Mouse (Mus musculus): ENCODE results near the gene Poc1a.

Gene Poc1a

DNA sequence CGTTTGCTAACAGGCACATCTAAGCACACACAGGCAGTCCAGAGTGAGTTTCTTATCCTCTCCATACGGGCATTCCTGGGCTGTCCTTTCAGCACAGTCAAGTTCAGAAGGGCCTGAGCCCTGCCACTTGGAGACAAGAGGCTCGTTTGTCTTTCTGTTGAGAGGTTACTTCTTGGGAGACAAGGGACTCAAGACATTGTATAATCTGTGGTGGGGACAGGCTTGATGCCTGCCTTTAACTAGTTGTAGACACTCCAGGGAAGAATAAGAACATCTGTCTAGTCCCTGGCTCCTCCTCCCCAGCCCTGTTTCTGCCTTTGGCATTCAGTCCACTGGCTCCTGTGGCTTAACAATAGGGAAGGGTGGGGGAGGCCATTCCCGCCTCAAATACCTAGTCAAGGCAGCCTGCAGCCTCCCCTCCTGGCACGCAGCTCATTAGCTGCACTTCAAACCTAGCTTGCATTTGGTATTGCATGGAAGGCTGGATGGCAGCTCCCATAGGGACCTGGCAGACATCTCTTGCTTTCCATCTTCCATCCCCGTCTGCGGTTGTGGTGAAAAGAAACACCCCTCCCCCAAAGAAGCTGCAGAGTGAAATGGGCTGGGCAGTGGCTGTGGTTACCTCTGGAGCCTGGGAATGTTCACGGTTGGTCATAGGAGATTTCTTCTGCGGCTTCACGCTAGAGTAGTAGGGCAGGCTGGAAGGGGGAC lies 57.8 kb downstream of the Poc1a start:
- DNase-seq (ENCODE audit: low spot score), result no peak

DNA sequence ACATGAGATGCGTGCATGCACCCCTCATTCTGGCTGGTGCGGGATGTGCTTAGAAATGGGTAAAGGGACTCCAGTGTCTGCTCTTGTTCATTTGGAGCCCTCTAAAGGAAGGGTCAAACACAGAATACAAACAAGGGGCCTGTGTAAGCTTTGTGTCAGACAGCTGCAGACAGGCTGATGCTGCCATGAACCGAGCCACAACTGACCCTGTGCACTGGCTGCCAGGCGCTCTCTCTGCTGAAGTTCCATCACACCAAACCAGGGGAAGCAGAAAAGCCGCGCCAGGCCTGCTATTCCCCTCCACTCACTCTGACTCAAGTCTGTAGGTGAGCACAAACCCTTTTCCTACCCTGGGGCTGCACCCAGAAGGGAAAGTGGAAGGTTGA lies 58.3 kb downstream of the Poc1a start:
- DNase-seq (ENCODE audit: low spot score), result no peak

DNA sequence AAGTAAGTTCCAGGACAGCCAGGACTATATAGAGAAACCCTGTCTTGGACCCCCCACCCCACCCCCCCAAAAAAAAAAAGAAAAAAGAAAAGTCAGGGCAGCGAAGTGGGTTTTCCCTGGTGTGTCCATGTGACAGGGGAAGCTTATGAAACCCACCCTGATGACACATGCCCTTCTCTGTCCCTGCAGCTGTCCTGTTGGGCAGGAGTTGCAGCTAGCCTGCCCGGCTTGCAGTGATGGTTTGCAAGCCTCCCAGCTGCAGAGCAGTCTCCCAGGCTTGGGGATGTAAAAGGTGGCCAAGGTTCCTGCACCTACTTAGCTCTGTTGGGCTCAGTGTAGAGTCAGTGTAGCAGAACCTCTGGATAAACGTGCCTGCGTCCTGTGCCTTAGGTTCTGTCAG lies 58.9 kb downstream of the Poc1a start:
- DNase-seq (ENCODE audit: low spot score), result no peak

DNA sequence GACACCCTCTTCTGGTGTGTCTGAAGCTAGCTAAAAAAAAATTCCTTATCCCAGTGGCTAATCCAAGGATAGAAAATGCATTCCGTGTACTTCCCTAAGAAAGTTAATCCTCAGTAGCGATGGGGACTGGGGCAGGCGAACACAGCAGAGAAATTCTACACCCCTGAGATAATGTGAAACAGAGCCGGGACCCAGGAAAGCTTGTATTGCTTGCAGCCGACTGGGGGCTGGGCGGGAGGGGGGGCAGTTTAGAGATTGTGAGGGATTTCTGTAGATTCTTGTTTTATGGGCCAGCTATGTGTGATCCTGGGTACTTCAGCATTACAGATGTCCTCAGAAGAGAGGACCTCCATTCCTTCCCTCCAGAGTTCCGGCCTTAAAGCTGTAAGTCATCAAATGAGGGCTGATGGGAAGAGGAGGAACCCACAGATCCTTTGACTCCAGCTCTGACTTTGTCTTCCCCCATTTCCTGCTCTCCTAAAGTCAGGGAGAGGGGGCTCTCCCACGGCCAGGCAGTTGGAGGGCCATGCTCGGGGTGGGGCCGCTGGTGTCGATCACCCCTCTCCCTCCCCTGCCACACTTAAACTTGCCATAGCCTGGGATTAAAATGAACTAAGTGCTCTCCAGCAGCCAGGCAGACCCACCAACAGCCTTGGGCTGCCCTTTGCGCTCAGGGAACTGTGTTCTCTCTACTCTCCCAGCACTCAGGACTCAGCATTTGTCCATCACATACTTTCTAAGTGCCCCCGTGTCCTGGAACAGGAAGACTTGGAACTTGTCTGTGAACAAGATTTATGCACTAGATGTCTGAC lies 59.8 kb downstream of the Poc1a start:
- DNase-seq (ENCODE audit: low spot score), result no peak

DNA sequence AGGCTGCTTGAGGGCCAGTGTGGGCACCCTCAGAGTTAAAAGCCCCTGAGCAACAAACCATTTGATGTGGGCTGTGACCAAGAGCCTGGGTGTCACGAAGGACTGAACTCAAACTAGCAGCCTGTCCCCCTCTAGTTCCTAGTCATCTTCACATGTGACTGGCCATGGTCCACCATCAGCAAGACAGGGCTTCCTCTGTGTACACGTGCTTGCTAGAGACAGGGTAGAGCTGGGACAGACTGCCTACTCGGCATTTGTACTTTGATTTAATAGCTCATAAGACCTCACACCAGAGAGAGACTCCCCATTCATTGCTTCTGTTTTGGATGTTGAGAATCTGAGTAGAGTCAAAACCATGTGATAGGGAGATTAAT lies 60.4 kb downstream of the Poc1a start:
- no peak for DNase-seq (ENCODE audit: low spot score)

DNA sequence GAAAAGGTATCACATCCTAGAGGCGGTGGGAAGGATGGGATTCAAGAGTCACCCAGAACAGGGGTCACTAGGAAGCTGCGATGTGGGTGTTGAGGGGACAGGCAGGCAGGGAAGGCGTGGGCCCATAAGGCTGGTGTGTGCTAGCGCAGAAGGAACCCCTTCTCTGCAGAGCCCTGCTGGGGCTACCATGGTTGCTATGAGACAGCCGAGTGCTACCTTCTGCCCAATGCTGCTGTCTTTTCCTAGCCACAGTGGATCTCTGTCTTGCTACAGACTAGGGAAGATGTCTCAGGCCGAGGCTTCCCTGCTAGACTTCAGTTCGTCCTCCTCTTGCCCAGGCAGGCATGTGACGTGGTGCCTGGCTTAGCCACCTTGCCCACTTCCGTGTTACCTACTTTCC lies 61.7 kb downstream of the Poc1a start:
- no peak for DNase-seq (ENCODE audit: low spot score)

DNA sequence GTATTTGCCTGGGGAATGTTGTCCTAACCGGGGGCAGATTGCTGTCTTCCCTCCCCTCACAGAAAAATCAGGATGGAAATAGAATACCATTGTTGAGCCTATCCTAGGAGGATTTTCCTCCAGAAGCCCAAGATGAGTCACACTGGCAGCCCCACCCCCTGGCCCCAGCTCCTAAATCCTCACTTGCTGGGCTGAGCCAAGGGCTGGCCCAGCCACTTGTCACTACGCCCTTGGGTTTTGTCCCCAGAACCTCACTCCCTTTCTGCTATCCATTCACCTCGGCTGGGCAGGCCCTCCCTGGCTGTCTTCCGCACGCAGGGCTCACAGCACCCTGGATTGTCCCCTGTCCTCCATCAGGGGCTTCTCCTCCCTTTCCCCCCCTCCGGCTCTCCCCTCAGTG lies 64.3 kb downstream of the Poc1a start:
- no peak for DNase-seq (ENCODE audit: low spot score)

DNA sequence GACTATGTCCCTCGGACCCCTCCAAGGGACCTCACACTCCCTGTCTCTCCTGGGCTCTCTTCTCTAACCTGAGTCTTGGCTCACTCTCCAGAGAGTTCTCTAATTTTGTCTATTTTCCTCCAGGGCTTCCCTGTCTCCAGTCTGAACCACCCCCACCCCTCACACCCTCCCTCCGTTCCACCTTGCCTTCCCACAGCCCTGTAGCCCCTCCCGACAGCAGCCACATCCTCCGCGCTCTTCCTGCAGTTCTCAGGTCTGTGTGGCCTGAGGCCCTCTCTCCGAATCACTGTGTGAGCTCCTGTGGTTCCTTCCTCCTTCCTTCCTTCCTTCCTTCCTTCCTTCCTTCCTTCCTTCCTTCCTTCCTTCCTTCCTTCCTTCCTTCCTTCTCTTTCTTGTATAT lies 64.8 kb downstream of the Poc1a start:
- no peak for DNase-seq (ENCODE audit: low spot score)

DNA sequence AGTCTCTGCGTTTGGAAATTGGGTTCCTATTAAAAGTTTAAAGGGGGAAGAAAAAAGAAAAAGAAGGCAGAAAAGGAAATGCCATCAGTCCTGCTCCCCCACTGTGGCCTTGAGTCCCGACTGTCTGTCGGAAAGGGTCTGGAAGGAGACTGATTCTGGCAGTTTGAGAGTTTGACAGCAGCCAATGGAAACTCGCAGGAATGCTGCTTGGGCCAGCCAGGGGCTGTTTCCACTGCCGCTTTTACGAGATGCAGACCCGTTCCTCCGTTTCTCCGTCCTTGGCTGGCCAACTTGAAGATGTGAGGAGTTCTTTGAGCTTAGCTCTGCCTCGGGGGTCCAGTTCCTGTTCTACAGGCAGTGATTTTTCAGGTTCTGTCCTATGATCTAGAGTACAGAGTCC lies 67.4 kb downstream of the Poc1a start:
- no peak for DNase-seq (ENCODE audit: low spot score)

DNA sequence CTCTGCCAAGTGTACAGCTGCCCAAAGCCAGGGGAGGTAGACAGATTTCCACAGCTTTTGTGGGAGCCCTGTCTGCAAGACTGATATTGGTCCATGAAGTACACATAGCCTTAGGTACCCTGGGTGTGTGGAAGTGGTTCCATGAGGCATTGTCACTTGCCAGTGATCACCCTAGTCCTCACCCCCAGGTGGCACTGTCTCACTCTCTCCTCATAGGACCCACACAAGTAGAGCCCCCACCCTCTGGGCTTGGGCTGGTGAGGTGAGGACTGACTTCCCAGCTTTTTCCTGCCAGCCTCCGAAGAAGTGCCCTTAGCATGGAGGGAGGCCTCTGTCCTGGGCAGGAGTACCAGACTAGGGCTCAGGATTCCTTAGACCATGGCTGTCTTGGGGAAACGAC lies 68.2 kb downstream of the Poc1a start:
- DNase-seq (ENCODE audit: low spot score), result peak; percentile 47

DNA sequence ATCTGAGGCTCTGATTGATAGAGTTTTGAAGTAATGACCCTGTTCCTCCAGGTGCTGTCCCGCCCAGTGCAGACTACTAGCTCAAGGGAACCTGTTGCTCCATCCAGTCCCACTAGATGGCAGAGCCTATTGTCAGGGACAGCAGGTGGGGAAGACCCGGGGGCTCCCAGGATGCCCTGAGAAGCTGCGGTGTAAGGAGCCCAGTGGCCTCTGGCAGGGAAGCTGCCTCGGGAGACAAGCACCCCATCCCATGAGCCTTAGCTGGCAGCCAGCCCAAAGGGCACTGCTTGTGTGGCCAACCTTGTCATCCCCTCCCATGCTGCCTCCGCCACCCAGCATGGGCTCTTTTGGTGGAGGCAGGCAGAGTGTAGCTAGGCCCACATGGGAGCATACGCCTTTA lies 70.3 kb downstream of the Poc1a start:
- DNase-seq (ENCODE audit: low spot score), result no peak

DNA sequence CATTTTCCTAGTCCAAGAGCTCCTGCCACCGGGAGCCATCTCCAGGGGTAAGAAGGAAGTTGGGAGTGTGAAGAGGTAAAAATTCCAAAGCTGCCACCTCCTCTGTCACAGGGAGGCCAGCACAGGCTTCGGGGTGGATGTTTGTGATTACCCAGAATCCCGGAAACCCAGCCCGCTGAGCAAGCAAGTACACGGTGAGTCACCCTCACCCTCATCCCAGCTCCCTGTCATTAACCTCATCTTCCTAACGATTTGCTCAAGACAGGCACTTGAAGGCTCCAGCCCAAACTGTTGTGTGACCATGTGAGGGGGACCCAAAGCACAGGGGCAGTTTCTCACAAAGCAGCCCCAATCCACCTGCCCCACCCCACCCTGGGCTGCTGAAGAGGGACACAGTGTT lies 72.9 kb downstream of the Poc1a start:
- no peak for DNase-seq (ENCODE audit: low spot score)

DNA sequence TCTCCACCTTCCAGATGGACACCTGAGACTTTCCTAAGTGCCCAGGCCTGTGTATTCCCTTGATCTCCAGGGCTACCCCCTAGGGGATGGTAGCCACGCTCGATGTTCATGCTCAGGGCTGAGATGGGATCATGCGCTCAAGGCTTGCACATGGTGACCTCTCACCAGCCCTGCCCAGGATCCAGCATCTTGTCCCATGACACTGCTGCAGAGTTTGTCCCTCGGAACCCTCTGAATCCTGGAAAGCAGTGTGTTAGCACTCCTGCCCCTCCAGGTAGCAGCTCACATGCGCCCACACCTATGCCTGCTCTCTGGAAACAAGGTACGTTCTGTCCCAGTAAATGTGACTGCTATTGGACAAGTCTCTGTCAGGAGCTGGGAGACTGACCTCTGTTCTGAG lies 73.9 kb downstream of the Poc1a start:
- no peak for DNase-seq (ENCODE audit: low spot score)

DNA sequence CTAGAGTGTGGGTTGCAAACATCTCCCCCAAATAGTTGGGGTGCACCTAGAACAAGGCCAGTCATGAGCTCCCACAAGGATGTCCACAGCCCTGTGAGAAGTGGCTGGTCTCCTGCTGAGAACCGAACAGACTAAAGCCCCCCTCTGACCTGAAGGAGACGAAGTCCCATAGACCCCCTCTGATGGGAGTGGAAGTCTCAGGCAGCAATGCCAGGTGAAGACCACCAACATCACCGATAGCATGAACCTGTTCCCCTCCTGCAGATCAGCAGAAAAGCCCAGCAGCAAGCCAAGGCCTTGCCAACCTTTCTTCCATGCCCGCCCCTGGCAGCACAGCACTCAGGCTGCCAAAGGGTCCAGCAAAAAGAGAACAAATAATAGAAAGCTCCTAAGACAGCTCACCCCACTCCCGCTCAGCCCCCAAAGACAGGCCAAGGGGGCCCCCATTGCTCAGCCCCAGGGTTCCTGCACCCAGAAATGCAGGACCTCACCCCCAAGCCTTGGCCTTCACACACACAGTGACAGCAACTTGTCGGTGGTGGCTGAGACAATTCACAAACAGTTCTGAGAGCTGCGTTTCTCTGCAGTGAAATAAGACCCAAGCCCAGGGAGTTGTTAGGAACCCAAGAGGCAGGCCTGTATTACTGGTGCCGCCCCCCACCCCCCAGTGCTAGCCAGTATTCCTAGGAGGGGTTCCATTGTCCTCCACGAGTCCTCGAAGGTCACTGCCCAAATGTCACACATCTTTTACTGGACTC lies 74.5 kb downstream of the Poc1a start:
- no peak for DNase-seq (ENCODE audit: low spot score)

DNA sequence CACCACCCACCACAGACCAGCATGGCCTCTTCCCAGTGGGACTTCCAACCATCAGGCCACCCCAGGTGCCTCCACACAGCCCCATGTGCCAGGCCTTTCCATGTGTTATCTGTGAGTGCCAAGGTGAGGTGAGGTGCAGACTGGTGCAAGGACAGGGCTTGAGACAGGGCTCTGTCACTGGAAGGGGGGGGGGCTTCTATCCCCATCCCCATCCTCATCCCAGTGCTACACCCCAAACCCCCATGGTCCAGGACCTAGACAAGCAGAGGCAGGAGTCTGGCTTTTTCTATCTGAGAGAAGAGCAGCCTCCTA lies 75.1 kb downstream of the Poc1a start:
- DNase-seq (ENCODE audit: low spot score), result no peak

DNA sequence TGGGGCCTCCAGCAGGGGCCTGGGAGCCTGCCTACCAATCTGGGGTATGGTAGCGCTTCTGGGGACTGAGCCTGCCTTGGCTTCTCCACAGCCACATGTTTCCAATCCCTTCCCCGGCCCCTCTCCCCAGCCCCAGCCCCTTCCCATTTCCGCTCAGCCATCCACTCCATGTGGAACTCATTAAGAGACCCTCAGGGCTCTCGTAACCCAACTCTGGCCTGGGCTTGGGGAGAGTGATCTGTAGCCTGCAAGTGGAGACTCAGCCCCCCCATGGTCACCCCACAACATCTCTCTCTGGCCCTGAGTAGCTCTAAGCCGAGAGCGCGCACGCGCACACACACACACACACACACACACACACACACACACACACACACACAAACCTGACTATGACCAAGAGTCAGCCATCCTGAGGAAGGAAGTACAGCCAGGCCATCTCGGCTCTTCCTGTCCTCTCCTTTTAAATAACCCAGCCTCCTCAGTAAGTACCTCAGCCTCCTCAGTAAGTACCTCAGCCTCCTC lies 75.5 kb downstream of the Poc1a start:
- no peak for DNase-seq (ENCODE audit: low spot score)

DNA sequence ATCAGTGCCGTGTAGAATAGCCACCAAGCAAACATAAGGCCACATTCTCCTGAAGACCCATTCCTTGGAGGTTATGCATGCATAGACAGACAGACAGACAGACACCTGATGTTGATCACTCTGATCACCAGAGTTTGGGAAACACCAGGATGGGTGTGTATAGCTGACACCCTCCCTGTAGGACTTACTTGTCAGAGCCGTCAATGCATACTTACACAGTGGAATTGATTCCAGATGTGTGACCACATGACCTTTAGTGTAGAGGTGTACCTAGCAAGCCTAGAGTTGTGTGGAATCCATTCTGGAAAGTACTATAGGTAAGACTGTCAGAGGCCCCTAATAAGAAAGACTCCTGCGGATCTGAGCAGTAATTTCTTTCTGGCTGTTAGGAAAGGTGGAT lies 76.3 kb downstream of the Poc1a start:
- DNase-seq (ENCODE audit: low spot score), result no peak

DNA sequence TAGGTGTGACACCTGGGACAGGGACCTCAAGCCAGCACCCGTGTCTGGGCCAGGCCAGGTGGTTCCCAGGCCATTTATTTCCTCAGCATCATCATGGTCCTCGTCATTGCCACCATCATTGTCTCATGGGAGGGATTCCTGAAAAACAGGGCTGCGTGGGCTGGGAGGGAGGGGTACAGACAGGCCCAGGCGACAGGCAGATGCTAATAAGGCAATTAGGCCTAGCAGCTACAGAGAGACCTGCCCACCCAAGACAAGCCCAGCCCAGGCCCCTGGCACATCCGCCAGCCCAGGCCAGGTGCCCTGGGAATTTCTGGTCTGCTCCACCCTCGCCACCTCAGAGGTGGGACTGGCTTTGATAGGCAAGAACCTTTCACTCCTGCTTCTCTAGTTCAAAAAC lies 78.4 kb downstream of the Poc1a start:
- DNase-seq (ENCODE audit: low spot score), result no peak

DNA sequence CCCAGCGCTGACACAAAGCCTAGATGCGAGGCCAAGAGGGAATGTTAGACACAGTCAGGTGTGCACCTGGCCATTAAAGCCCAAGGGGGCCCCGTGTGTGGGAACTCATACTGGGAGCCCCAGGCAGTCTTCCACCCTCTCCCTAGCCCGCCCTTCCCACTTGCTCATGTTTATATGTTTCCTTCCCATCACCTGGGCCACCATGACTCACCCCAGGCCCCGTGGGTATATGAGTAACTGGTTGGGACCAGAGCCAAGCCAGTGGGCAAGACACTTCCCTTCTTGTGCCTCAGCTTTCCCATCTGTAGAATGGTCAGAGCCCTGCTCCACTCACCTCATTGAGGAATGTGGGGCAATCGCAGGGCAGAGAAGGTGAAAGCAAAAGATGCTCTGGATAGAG lies 80.3 kb downstream of the Poc1a start:
- DNase-seq (ENCODE audit: low spot score), result no peak

DNA sequence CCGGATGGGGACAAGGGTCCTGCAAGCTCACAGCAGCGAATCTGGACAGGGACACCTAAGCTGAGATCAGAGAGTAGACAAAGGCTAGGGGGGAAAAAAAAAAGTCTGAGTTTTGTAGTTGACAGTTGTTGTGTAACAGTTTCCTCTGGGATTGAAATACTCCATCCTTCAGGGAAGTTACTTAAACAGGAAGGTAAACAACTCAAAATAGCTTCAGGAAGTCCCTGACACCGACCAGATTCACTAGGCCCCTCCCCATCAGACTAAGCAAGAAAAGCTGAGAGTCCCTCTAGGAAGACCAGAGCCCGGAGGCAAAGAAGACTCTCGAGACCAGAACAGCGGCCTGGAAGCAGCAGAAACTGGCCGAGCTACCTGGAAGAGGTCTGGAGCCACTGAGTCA lies 84.5 kb downstream of the Poc1a start:
- DNase-seq (ENCODE audit: low spot score), result no peak

DNA sequence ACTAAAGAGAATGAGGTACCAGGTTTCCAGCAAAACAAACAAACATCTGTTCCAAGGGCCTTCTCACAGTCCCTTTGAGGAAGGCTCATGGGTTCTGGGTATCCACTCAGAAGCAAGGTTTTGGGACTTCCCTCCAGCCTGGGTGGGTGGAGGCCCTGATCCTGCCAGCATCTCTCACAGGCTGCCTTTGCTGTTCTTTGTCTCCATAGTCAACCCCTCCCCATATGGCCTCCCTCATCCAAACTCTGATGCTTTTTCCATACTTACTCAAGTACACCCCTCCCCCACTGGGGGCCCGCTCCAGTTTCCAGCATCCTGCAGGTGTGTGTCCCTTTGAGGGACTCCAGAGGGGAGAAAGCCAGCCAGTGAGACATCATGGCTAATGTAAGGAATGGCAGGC lies 85.3 kb downstream of the Poc1a start:
- no peak for DNase-seq (ENCODE audit: low spot score)

DNA sequence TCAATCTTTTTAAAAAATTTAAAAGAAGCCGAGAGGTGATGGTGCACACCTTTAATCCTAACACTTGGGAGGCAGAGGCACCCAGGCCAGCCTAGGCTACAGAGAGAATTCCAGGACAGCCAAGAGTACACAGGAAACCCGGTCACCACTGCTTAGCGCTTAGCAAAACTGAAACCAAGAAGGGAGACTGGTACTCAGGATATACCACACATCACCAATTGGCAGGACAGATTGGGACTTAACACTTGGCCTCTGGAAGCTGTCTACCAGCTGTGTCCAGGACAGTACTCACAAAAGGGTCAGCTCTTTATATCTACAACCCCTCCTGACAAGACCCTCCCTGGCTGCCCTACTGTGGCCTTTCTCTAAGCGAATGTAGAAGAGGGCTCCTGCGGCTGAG lies 86.1 kb downstream of the Poc1a start:
- peak; percentile 22 for DNase-seq (ENCODE audit: low spot score)

DNA sequence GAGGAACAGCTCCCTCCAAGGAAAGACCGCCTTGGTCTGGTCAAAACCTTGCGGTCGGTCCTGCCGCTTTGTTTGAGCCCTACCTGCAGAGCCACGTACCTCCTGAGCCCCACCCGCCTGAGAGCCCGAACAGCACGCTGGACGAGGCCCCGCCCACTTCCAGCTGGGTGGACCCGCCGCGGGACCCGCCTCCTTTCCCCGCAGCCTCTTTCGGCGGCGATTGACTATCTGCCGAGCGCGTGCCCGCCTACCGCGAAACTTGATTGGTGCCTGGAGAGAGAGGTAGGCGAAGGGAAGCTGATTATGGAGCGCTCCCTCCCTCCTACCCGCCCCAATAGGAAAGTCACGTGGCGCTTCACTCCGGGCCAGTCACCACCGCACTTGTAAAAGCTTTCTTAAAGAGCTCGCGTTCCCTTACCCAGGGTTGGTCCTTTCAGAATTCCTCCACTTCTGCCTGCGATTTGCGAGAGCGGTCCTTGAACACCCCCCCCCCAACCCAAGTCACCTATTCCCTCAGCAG lies 86.8 kb downstream of the Poc1a start:
- peak; percentile 99 for DNase-seq (ENCODE audit: low spot score)

Data from T-cell, adult 2 months (primary cell).